Mouse (Mus musculus): ENCODE results near the gene Nudt22.

GRCm38 (mm10) chr19:6956461-6956860, 39.5 kb downstream of the Nudt22 start:
- TF ChIP-seq CTCF (IDR thresholded peaks at IDR 0.05; ENCODE audit: low read depth, low read length), result no peak
- TF ChIP-seq POLR2A (IDR thresholded peaks at IDR 0.05; ENCODE audit: insufficient read depth, low read length), result no peak
- no peak for TF ChIP-seq EP300 (IDR thresholded peaks at IDR 0.05; ENCODE audit: insufficient read depth, low read depth, low read length)
